Mouse (Mus musculus) right cerebral cortex, adult 18-20 months (tissue): ENCODE data around the gene Acp6.
A peak's percentile ranks its signal among the peaks of the same experiment; 100 is the strongest.
"Not testable (repeated sequence)": the region's sequence is repeated elsewhere in the genome, so short reads cannot be mapped to it uniquely, and the experiment has no call there.

Source experiments
- DNase-seq: peaks from one replicate; pipeline ENCODE4 v3.0.0; 2022; ENCODE audit warnings: mixed read lengths

Acp6 gene

DNA sequence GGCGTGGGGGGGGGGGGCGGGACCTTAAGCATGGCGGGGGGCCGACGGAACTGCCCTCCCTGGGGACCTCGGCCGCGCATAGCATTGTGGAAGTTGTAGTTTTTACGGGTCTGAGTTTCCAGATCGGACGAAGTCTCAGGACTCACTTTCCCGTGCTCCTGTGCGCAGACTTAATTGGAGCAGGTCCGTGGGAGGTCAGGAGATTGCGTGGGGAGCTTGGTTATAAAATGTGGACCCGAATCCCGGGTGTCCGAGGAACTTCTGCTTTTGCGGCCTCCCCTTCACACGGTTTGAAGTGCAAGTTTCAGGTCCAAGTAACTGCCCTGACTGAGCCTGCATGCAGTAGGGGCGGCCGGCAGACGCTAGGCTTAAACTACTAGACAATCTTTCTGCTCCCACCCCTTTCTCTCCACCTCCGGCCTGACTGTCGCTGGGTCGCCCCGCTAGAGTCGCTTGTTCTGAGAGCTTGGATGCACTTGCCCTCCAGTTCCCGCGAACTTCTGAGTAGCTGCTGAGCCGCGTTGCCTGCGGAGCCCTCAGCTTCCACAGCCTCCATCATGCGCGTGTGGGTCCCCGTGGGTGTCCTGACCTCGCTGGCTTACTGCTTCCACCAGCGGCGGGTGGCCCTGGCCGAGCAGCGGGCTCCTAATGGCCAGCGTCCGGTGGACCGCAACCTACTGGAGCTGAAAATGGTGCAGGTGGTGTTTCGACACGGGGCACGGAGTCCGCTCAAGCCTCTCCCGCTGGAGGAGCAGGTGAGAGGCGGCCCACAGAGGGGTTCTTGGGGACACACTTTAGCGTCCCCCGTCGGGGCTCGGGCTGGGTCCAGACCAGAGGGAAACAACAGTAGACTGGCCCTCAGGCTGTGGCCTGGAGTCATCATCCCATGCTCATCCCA, at the start of gene Acp6:
Gene Acp6 (plus strand): TSS at position 167 of the 898 bp plus-strand sequence.
- DNase-seq, result peak; percentile 94

- DNase-seq, result no peak
Observed at GRCm38 (mm10) chr3:97117511-97117910, 41.1 kb upstream of the Acp6 start.

- no peak for DNase-seq
Observed at GRCm38 (mm10) chr3:97118313-97118712, 40.3 kb upstream of the Acp6 start.

GRCm38 (mm10) chr3:97124193-97124592, 34.4 kb upstream of the Acp6 start:
- DNase-seq, result no peak

DNA sequence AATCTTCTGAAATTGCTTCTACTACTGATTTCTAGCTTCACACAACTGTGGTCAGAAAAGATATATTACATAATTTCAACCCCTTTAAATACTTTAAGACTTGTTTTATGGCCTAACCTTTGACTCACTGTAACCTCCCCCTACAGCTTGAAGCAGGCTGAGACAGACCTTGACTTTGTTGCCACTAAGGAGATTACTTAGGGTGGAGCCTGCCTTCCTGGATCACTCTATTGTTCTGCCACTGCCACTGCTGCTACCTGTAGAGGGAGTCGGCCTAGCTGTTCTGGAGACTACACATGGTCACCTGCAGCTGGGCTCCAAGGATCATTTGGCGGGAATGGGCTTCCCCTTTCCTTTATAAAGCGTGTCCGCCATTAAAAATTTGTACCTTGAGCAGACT, 29.2 kb upstream of the Acp6 start:
- no peak for DNase-seq

GRCm38 (mm10) chr3:97137666-97138065, 20.9 kb upstream of the Acp6 start:
- not testable (repeated sequence) for DNase-seq

DNA sequence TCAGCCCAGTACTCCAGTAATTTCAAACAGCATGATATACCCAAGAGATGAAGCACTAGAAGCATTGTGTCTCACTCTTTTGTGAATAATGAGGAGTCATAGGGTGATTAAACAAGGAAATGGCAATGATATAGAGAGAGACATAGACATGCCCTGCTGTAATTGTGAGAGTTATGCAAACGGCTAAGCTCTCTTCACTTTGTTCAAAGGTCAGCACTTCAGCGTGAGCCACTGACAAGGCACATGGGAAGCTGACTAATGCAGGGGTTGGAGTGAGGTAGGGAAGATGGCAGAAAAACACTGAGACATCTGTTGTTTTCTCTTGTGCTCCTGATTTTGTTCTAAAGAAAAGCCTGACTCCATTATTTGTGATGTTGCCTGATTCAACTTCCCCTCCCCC, 7.5 kb upstream of the Acp6 start:
- DNase-seq, result no peak

DNA sequence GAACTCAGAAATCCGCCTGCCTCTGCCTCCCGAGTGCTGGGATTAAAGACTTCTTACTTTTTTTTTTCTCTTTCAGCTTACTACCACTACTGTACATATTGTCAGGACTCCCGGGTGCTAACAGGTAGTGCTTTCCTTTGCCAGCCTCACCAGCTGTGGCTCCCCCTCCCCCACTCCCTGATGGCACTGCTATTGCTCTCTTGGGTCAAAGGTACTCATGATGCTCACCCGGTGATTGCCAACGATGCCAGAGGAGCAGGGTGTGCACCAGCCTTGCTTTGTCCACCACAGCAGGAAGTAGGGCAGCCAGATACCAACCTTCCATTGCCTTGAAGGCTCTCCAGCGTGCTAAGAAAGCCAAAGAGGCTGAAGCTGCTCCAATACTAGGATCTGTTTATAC, 2.1 kb upstream of the Acp6 start:
- DNase-seq, result no peak

GRCm38 (mm10) chr3:97157308-97157707, 1.3 kb upstream of the Acp6 start:
- DNase-seq, result no peak

DNA sequence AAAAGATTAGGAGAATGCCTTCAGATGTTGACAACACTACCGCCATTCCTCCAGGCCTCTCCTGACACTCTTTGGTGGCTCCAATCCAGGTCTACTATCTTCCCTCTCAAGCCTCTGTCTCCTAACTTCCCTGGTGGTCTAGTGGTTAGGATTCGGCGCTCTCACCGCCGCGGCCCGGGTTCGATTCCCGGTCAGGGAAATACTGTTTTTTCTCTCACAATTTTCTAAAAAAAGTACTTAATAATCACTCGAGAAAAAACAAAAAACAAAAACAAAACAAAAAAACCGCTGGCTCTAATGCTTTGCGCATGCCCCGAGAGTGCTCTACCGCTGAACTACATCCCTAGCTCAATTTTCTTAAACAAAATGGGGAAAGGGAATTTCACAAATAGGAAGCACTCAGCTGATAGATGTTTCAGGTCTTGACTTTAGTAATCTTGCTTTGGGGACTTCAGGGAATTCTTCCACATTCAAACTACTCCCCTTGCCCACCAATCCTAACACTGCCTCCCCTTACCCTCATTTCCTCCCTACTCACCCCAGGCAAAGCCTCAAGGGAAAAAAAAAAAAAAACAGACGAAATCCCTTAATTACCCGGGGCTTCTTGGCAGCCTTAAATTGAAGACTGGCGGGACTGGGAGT, 498 bp upstream of the Acp6 start:
- DNase-seq, result peak; percentile 89

DNA sequence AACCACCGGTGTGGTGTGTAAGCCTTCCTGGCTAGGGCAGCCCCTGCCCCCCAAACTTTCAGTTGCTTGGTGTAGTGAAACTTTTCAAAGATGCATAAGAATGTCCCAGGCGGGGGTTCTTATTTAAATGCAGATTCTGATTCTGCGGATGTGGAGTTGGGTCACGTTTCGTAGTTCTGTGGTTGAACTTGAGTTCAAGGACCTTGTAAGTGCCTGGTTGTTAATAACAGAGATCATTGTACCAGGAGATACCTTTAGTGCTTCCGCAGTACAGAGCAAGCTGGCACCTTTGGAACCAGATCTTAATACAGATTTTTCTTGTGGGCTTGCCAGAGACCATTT, 903 bp downstream of the Acp6 start:
- no peak for DNase-seq

DNA sequence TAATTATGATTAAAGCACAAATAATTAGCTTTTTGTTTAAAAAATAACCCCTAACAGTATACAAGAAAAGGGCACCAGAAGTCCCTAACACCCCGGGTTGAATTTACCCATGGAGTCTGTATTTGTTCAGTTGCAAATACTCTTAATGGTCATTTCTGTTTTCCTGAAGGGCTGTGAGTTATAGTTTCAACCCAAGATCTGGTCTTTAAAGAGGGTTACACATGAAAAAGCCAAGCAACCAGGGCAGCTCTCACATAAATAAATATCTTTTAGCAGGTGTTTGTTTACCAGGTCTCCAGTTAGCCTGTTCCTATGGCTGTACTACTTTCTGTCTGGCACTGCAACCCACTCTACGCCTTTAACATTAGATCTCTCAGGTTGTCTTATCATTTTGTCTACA, 1.4 kb downstream of the Acp6 start:
- DNase-seq, result no peak

- peak; percentile 62 for DNase-seq
Observed at GRCm38 (mm10) chr3:97160908-97161307, 2.3 kb downstream of the Acp6 start.

GRCm38 (mm10) chr3:97161773-97162172, 3.2 kb downstream of the Acp6 start:
- DNase-seq, result no peak

DNA sequence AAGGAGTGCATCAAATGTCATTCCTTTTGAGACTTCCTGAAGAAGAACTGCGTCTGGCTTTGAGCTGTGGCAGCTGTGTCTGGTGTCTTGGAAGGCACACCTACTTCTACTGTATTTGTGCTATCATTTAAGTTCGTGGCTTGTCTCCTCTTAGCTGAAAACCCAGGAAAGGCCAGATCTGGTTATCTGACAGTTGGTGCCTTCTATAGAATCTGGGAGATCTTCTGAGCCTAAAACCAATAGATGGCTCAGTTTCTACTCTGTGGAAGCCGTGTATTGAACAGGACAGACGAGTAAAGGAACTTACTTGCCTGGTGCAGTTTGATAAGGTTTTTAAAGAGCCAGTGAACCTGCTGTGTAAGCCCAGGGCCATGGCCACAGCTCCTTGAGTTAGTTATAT, 5.9 kb downstream of the Acp6 start:
- no peak for DNase-seq

DNA sequence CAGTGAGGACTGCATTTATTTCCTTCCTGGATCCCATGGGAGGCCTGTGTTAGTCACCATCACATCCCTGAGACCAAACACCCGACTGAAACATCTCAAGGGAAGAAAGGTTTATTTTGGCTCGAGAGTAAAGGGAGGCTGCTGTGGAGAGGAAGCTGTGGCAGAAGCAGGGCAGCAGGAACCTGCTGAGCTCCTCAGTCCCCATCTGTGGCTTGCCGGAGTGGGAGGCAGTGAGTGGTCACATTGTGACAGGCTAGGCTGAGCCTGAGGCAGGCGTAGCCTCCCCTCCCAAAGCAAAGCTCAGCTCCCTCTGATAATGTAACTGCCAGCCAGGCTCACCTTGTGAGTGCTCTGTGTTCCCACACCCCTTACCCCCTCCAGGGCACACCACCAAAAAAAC, 8.5 kb downstream of the Acp6 start:
- peak; percentile 30 for DNase-seq

DNA sequence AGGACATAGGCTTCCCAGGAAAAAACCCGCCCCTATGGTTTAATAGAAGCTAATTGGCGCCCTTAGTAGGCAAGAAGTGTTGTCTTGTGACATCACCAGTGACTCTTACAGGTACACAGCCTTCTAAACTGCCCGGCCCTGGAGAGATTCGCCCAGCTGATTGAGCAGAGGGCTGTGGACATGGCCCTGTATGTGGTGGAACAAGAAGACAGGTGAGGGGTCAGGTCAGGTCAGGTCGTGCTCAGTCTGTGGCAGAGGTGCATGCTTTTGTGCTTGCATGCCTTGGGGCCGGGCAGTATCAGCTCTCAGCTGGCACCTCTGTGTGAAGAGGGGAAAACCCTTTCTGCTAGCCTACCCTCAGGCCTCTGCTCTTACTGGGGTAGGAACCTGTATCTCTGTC, 13.0 kb downstream of the Acp6 start:
- DNase-seq, result no peak

- no peak for DNase-seq
Observed at GRCm38 (mm10) chr3:97172231-97172630, 13.7 kb downstream of the Acp6 start.

DNA sequence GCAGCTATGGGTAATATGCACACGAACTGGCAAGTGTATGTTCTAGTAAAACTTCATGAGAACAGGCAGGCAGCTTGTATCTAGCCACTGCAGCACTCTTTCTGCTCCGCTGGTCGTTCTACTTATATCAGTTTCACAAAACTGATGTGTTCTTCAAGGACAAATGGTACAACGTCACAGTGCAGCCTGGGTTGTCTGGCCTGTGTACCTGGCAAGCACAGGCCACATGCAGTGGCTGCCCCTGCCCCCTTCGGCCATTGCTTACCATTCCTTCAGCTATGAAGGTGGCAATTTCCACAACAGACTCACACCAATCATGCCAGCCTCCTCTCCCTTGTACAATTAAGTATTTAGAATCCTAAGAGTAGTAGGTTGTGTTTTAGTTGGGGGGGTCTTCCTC, 14.1 kb downstream of the Acp6 start:
- DNase-seq, result no peak

DNA sequence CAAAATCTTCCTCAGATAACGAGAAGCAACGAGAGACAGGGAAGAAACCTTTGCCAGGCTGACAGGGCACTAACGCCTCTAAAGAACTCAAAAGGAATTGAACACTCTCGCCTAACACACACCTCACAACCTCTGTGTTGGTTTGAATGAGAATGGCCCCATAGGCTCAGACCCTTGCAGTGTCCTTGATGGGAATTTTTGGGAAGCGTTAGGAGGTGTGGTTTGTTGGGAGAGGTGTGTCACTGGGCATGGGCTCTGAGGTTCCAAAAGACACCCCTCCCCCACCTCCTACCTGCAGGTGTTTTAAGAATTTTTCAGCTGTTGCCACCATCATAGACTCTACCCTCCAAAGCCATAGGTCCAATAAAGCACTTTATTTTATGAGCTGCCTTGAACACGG, 20.3 kb downstream of the Acp6 start:
- DNase-seq, result no peak

DNA sequence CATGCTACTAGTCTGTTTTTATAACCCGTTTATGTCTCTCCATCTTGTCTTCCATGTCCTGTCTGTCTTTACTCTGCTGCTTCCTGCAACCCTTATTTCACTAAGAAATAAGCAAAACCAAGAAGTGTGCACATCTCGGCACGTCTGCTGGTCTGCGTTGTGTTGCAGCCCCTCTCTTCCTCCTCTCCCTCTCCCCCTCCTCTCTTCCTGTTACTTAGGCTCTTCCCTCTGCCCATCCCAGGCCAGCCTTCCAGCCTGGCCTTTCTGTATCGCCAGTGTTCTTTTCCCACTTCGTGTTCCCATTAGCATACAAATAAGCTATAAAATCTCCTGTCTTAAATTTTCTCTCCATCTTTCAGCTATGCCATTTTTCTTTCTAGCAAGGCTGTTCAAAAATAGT, 21.9 kb downstream of the Acp6 start:
- DNase-seq, result no peak

GRCm38 (mm10) chr3:97183810-97184209, 25.2 kb downstream of the Acp6 start:
- no peak for DNase-seq

DNA sequence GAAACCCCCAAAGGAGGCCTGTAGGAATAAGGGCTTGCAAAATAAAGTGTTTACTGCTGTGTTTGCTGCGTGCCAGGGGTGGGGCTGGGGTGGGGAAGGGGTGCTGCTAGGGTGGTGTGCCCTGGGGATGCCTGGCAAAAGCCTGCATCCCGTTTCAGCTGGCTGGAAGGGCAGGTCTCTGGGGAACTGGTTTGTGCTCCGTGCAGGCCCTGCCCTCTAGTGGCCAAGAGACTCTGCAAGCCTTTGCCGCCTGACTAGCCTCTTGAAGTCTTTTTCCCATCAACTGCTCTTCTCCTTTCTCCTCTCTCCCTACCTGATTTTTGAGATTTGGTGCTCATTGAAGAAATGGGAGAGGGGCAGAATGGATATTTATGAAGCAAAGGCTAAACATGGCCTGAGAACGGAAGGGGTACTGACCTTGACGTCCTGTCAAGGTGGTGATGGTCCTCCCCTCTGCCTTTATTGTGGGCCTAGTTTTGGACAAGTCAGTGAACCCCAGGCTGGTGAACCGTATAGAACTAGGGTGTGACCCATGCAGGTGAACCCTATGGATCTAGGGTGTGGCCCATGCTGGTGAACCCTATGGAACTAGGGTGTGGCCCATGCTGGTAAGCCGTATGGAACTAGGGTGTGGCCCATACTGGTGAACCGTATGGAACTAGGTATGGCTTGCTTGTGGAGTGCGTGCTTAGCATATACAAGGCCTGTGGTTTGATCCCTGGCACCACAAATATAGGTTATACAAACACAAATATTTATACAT, 26.7 kb downstream of the Acp6 start:
- DNase-seq, result peak; percentile 71

GRCm38 (mm10) chr3:97196571-97196970, 38.0 kb downstream of the Acp6 start:
- no peak for DNase-seq
